Mouse (Mus musculus) midbrain, embryonic 14.5 days (tissue): Measurements from ENCODE around the gene Ahnak2. TPM values are rescaled to one million over a fixed set of nuclear protein-coding genes. Genes with fewer than 3 reads are reported as not detected.
"Not testable (repeated sequence)": the region's sequence is repeated elsewhere in the genome, so short reads cannot be mapped to it uniquely, and the experiment has no call there.

Experiments
- ATAC-seq: fragments of 200-750 bp; cut with Nextera tagmentation; 2 replicates; pipeline ENCODE4 v1.8.0; 2017; ENCODE audit warnings: moderate number of reproducible peaks, moderate library complexity; ENCODE audit not compliant: low FRiP score, low TSS enrichment
- DNase-seq: peaks from one replicate; pipeline ENCODE4 v3.0.0-alpha.2; 2015
- H3K27ac ChIP-seq: fragments of 300-500 bp; sonication (generic); replicated peaks from 2 replicates; pipeline ENCODE4 v1.5.1; 2014; ENCODE audit warnings: mild to moderate bottlenecking, low read depth, low read length, moderate library complexity
- H3K27me3 ChIP-seq: fragments of 300-500 bp; sonication (generic); 2 replicates; pipeline ENCODE4 v1.6.1; 2014; ENCODE audit warnings: low read length, control low read depth, mixed read lengths; ENCODE audit not compliant: control insufficient read depth, insufficient read depth
- H3K36me3 ChIP-seq: fragments of 300-500 bp; sonication (generic); 2 replicates; pipeline ENCODE4 v1.6.1; 2014; ENCODE audit warnings: low read length, control low read depth; ENCODE audit not compliant: control insufficient read depth, insufficient read depth
- H3K4me1 ChIP-seq: fragments of 300-500 bp; sonication (generic); 2 replicates; pipeline ENCODE4 v1.6.1; 2014; ENCODE audit warnings: mild to moderate bottlenecking, antibody characterized with exemption, low read length, control low read depth; ENCODE audit not compliant: control insufficient read depth, insufficient read depth
- H3K4me2 ChIP-seq: fragments of 300-500 bp; sonication (generic); 2 replicates; pipeline ENCODE4 v1.6.1; 2014; ENCODE audit warnings: mild to moderate bottlenecking, low read length, moderate library complexity
- H3K4me3 ChIP-seq: fragments of 300-500 bp; sonication (generic); replicated peaks from 2 replicates; pipeline ENCODE4 v1.5.1; 2014; ENCODE audit warnings: low read depth, low read length
- H3K9ac ChIP-seq: fragments of 300-500 bp; sonication (generic); replicated peaks from 2 replicates; pipeline ENCODE4 v1.6.1; 2014; ENCODE audit warnings: mild to moderate bottlenecking, low read length, moderate library complexity
- H3K9me3 ChIP-seq: fragments of 300-500 bp; sonication (generic); 2 replicates; pipeline ENCODE4 v1.6.1; 2016; ENCODE audit warnings: low read length, control low read depth, mixed read lengths; ENCODE audit not compliant: control insufficient read depth
- WGBS: fragments of 180-500 bp; shearing (Covaris S2); extraction: QIAGEN DNeasy Blood & Tissue Kit; methylation state at CpG from one replicate; pipeline ENCODE4 v1.1.7; 2014; 5-methylcytosine and 5-hydroxymethylcytosine counted together
- polyA plus RNA-seq: library from polyadenylated mRNA; unstranded; fragments of >200 nt; fragmentation: Nextera tagmentation; extraction: Ambion mirVana; gene quantifications from 2 replicates; pipeline ENCODE4 v1.2.1, GENCODE M21; 2014

Ahnak2 gene
- 0.62 and 0.75 TPM in 2 replicates for polyA plus RNA-seq

DNA sequence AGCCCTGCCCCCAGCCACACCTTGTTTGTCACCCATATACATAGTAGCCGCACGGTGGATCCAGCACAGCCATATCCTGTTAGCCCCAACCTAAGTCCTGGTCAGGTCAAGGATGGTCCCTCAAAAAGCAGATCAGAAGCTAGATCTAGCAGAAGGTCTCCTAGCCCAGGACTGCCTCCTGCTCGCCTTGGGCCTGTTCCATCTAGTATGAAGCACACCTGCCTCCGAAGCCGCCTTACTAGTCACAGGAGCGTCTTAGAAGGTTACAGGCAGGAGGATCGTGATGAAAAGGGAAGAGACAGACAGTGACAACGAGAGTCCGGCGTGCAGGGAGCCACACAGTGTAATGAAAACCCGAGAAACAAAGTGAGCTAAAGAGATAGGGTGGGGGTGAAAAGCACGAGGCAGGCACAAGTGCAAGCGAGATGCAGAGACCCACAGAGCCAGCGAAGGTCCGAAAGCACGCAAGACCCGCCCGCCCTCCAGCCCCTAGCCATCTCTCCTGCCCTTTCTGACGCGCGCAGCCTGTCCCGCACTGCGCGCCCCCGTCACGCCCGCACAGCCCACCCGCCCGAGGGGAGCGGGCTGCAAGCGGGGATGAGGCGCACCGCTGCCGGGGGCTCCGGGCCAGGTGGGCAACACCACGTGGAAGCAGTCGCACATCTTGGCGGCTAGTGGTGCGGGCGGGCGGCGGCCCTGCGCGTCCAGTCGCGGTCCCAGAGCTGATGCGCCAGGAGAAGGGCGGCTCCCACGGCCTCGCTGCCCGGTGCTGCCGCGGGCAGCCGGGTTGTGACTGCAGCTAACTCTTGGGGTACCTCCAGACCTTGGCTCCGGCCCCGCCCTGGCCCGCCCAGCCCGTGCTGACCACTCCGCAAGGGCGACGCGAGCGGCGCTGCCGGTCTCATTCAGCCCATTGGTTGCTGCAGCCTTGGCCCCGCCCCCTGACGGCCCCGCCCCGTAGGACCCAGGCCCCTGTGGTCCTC lies at the start of gene Ahnak2:
Gene Ahnak2, minus strand, starts transcription at position 794 of the 983 bp plus-strand sequence.
- H3K27ac ChIP-seq, result no peak within 1 kb of the TSS
- WGBS, result 4% methylated on average over 67 of the region's 69 CpGs
- peak within 1 kb of the TSS; percentile 93 for H3K4me2 ChIP-seq
- peaks cover 14% of the 10 kb centered on the region for H3K27me3 ChIP-seq
- no peaks in the 10 kb centered on the region for H3K36me3 ChIP-seq
- H3K4me3 ChIP-seq, result peak within 1 kb of the TSS; percentile 56
- ATAC-seq (peak; percentile 59), DNase-seq (peak; percentile 72)
- peak within 1 kb of the TSS; percentile 70 for H3K9ac ChIP-seq
- H3K9me3 ChIP-seq, result no peaks in the 10 kb centered on the region
- H3K4me1 ChIP-seq, result peaks cover 6% of the 10 kb centered on the region; the same call in 1 of the 2 replicates

DNA sequence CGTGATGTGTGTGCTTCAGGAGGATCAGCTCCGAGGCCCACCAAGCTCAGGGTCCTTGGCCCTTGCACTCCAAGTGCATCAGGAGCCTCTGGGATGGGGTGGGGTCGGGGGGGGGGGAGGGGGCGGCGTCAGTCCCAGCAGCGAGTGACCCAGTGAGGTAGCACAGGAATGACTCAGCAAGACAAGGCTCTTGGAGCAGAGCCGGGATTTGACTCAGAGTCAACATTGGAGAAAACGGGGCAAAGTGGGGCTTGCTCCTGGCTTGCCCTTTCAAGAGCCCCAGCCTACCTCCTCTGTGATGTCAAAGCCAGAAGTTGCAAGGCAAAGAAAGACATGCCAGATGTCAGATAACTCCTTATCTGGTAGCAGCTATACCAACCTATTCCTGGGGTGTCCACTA lies 48.7 kb upstream of the Ahnak2 start:
- Histone ChIP-seq H3K9me3 (no peaks in the 10 kb centered on the region), H3K4me1 (no peaks in the 10 kb centered on the region), H3K4me2 (no peak overlapping the region), H3K27ac (no peak overlapping the region), H3K9ac (no peak overlapping the region), H3K4me3 (no peak overlapping the region), H3K27me3 (no peaks in the 10 kb centered on the region), H3K36me3 (no peaks in the 10 kb centered on the region)
- WGBS, result 49% methylated on average over 5 of the region's 8 CpGs
- DNase-seq, result no peak
- ATAC-seq, result no peak

- DNase-seq, result no peak
- Histone ChIP-seq H3K27me3 (no peaks in the 10 kb centered on the region), H3K4me3 (no peak overlapping the region), H3K4me2 (no peak overlapping the region), H3K27ac (no peak overlapping the region), H3K9ac (no peak overlapping the region), H3K4me1 (no peaks in the 10 kb centered on the region), H3K9me3 (no peaks in the 10 kb centered on the region), H3K36me3 (no peaks in the 10 kb centered on the region)
- no peak for ATAC-seq
- WGBS, result 75% methylated on average over 9 of the region's 9 CpGs
These were observed 47.9 kb upstream of the Ahnak2 start for GRCm38 (mm10) chr12:112850344-112850743.

GRCm38 (mm10) chr12:112849235-112850022 lies 47.0 kb upstream of the Ahnak2 start:
- ATAC-seq (no peak), DNase-seq (no peak)
- no peak overlapping the region for H3K27ac ChIP-seq
- H3K4me2 ChIP-seq, result no peak overlapping the region
- H3K27me3 ChIP-seq, result no peaks in the 10 kb centered on the region
- no peaks in the 10 kb centered on the region for H3K9me3 ChIP-seq
- no peaks in the 10 kb centered on the region for H3K36me3 ChIP-seq
- H3K4me3 ChIP-seq, result no peak overlapping the region
- 86% methylated on average over 11 of the region's 11 CpGs for WGBS
- H3K9ac ChIP-seq, result no peak overlapping the region
- no peaks in the 10 kb centered on the region for H3K4me1 ChIP-seq

GRCm38 (mm10) chr12:112847880-112848279 lies 45.4 kb upstream of the Ahnak2 start:
- no peak overlapping the region for H3K4me2 ChIP-seq
- H3K4me3 ChIP-seq, result no peak overlapping the region
- H3K27ac ChIP-seq, result no peak overlapping the region
- no peaks in the 10 kb centered on the region for H3K4me1 ChIP-seq
- WGBS, result 88% methylated on average over 2 of the region's 2 CpGs
- no peak for ATAC-seq
- no peaks in the 10 kb centered on the region for H3K27me3 ChIP-seq
- no peak for DNase-seq
- no peaks in the 10 kb centered on the region for H3K36me3 ChIP-seq
- no peak overlapping the region for H3K9ac ChIP-seq
- H3K9me3 ChIP-seq, result no peaks in the 10 kb centered on the region

GRCm38 (mm10) chr12:112843803-112844202 lies 41.3 kb upstream of the Ahnak2 start:
- Histone ChIP-seq H3K4me3 (no peak overlapping the region), H3K4me2 (no peak overlapping the region), H3K4me1 (no peaks in the 10 kb centered on the region), H3K27ac (no peak overlapping the region), H3K9me3 (no peaks in the 10 kb centered on the region), H3K9ac (no peak overlapping the region), H3K27me3 (no peaks in the 10 kb centered on the region), H3K36me3 (no peaks in the 10 kb centered on the region)
- 25% methylated on average over 3 of the region's 3 CpGs for WGBS
- ATAC-seq (no peak; the same call in 1 of the 2 replicates), DNase-seq (peak; percentile 88)

DNA sequence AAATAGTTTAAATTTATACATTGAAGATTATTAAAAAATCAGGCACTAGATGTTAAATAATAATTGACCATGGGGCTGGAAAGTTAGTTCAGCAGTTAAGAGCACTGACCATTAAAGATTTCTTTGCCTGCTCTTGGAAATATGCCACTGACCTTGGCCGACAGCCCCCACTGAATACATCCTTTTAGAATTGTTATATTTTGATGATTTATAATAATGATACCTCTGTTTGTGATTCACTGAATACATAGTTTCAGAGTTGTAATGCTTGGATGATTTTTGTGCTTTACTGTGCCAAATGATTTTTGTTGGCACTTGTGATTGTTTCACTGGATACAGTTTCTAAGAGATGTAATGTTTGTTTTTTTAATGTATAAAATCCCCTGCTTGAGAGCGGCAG lies 39.7 kb upstream of the Ahnak2 start:
- not testable (repeated sequence) for H3K4me1 ChIP-seq

GRCm38 (mm10) chr12:112841338-112841892 lies 39.0 kb upstream of the Ahnak2 start:
- H3K4me1 ChIP-seq, H3K27me3 ChIP-seq, H3K36me3 ChIP-seq, ATAC-seq, H3K9ac ChIP-seq, H3K4me3 ChIP-seq, H3K4me2 ChIP-seq, H3K27ac ChIP-seq, DNase-seq, H3K9me3 ChIP-seq: not testable (repeated sequence)
- 64% methylated on average over 4 of the region's 4 CpGs for WGBS

More for the DNA sequence above, 39.7 kb upstream of the Ahnak2 start:
- DNase-seq, H3K4me2 ChIP-seq, H3K36me3 ChIP-seq, H3K27ac ChIP-seq, H3K4me3 ChIP-seq, H3K27me3 ChIP-seq, ATAC-seq, H3K9me3 ChIP-seq, H3K9ac ChIP-seq: not testable (repeated sequence)
- WGBS, result 96% methylated on average over 2 of the region's 2 CpGs
